13 mouse cellular contexts compared by ENCODE assay signal in the genomic region with DNA sequence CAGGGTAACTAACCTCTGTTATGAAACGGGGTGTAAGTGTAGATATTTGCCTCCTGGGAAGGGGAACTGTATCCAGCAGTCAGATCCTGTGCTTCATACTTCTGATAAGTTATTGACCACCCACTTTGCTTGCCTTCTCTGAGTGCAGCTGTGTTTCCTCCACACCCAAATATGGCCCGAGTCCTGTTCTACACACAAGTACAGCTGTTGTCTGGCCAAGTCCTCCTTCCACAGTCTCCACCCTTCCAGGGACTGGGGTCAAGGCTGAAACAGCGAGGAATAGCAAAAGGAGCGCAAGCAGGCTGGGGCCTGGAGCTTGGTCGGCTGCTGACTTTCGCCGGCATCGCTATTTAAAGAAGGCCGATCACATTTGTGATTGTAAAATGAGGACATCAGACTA. TPM values are rescaled to one million over a fixed set of nuclear protein-coding genes. Genes with fewer than 3 reads are reported as not detected.
DNase-seq lines count a peak whose midpoint lies in the region; ATAC-seq and TF ChIP-seq lines count a peak whose summit lies in the region.
"Had no signal": no experiment of that assay in that cellular context is flagged by ENCODE, and none has a peak within 500 bp of the region (broad histone marks: within the 10 kb centered on the region; RNA-seq: fewer than 3 reads in every experiment).

No protein-coding gene starts in this region.

- H3K27me3 ChIP-seq in kidney, embryonic 14.5 days (ENCODE audit: control insufficient read depth, insufficient read depth, low read length), result no peaks in the 10 kb centered on the region
- H3K27me3 ChIP-seq in lung, embryonic 14.5 days (ENCODE audit: insufficient read depth, low read length), result no peaks in the 10 kb centered on the region
- no peaks in the 10 kb centered on the region for H3K27me3 ChIP-seq in stomach, embryonic 16.5 days (ENCODE audit: control insufficient read depth, insufficient read depth, low read length)
- H3K27me3 ChIP-seq in hindbrain, embryonic 12.5 days, result no peaks in the 10 kb centered on the region
- H3K27me3 ChIP-seq: embryonic facial prominence, embryonic 12.5 days had no signal

- WGBS in kidney, embryonic 14.5 days, result 81% methylated on average over 9 of the region's 9 CpGs
- 53% methylated on average over 9 of the region's 9 CpGs for WGBS in lung, embryonic 14.5 days
- 56% methylated on average over 9 of the region's 9 CpGs for whole genome bisulfite sequencing in stomach, embryonic 16.5 days
- 82% methylated on average over 9 of the region's 9 CpGs for WGBS in hindbrain, embryonic 12.5 days

- ATAC-seq in kidney, embryonic 14.5 days (ENCODE audit: low FRiP score, low TSS enrichment), result no peak; the same call in 1 of the 2 replicates
- peak; percentile 97 for ATAC-seq in lung, embryonic 14.5 days (ENCODE audit: insufficient read depth)
- ATAC-seq in stomach, embryonic 16.5 days (ENCODE audit: insufficient read depth, low FRiP score), result peak; percentile 83
- ATAC-seq in frontal cortex, adult (ENCODE audit: low TSS enrichment), result no peak
- no peak for ATAC-seq in monocyte, adult 5-6 weeks (replicated peaks; ENCODE audit: insufficient number of reproducible peaks, low FRiP score, low TSS enrichment, poor library complexity, severe bottlenecking)
- no peak for ATAC-seq in hindbrain, embryonic 12.5 days (ENCODE audit: low FRiP score)
- ATAC-seq: forebrain, embryonic 16.5 days had no signal

- H3K4me3 ChIP-seq in kidney, embryonic 14.5 days (ENCODE audit: low read length), result no peak overlapping the region
- no peak overlapping the region for H3K4me3 ChIP-seq in lung, embryonic 14.5 days (ENCODE audit: low read depth, low read length)
- no peak overlapping the region for H3K4me3 ChIP-seq in stomach, embryonic 16.5 days (replicated peaks; ENCODE audit: low read length)
- H3K4me3 ChIP-seq in hindbrain, embryonic 12.5 days, result no peak overlapping the region
- H3K4me3 ChIP-seq: embryonic facial prominence, embryonic 12.5 days had no signal

- no peaks in the 10 kb centered on the region for H3K36me3 ChIP-seq in kidney, embryonic 14.5 days (ENCODE audit: control insufficient read depth, insufficient read depth, low read length)
- H3K36me3 ChIP-seq in lung, embryonic 14.5 days (ENCODE audit: insufficient read depth), result no peaks in the 10 kb centered on the region
- no peaks in the 10 kb centered on the region for H3K36me3 ChIP-seq in stomach, embryonic 16.5 days (ENCODE audit: control insufficient read depth, insufficient read depth, low read length)
- H3K36me3 ChIP-seq in hindbrain, embryonic 12.5 days, result no peaks in the 10 kb centered on the region
- H3K36me3 ChIP-seq: embryonic facial prominence, embryonic 12.5 days had no signal

- TF ChIP-seq CTCF in lung, embryonic 14.5 days (IDR thresholded peaks at IDR 0.05; ENCODE audit: low read depth), result no peak

- no peaks in the 10 kb centered on the region for H3K4me1 ChIP-seq in kidney, embryonic 14.5 days (ENCODE audit: control insufficient read depth, insufficient read depth, low read length)
- H3K4me1 ChIP-seq in lung, embryonic 14.5 days (ENCODE audit: insufficient read depth), result 0 out of 2 replicates have a peak, but pooled peaks cover 9% of the 10 kb centered on the region
- no peaks in the 10 kb centered on the region for H3K4me1 ChIP-seq in stomach, embryonic 16.5 days (ENCODE audit: control insufficient read depth, insufficient read depth, low read length)
- H3K4me1 ChIP-seq in hindbrain, embryonic 12.5 days, result no peaks in the 10 kb centered on the region
- H3K4me1 ChIP-seq: embryonic facial prominence, embryonic 12.5 days had no signal

- no peak overlapping the region for H3K4me2 ChIP-seq in kidney, embryonic 14.5 days (replicated peaks; ENCODE audit: low read depth, low read length)
- H3K4me2 ChIP-seq in lung, embryonic 14.5 days, result peak overlapping the region; percentile 31; the same call in 1 of the 2 replicates
- H3K4me2 ChIP-seq in stomach, embryonic 16.5 days (ENCODE audit: low read depth, low read length), result peak overlapping the region; percentile 20; the same call in 1 of the 2 replicates
- no peak overlapping the region for H3K4me2 ChIP-seq in hindbrain, embryonic 12.5 days (replicated peaks)
- H3K4me2 ChIP-seq: embryonic facial prominence, embryonic 12.5 days; hindbrain, embryonic 14.5 days had no signal

- no peak overlapping the region for H3K9ac ChIP-seq in kidney, embryonic 14.5 days (ENCODE audit: low read depth, low read length)
- no peak overlapping the region for H3K9ac ChIP-seq in lung, embryonic 14.5 days
- no peak overlapping the region for H3K9ac ChIP-seq in stomach, embryonic 16.5 days (ENCODE audit: low read length)
- H3K9ac ChIP-seq in hindbrain, embryonic 12.5 days, result no peak overlapping the region
- H3K9ac ChIP-seq: embryonic facial prominence, embryonic 12.5 days; hindbrain, embryonic 14.5 days had no signal

- peak; percentile 46 for DNase-seq in kidney, postnatal 14 days
- peak; percentile 73 to 74 for DNase-seq in heart, adult 9 months (ENCODE audit: low spot score in 2 of 2)
- DNase-seq in lung, embryonic 14.5 days, result peak; percentile 78
- DNase-seq: cerebellum, adult 11-12 months; right cerebral cortex, adult 18-20 months had no signal

- no peak overlapping the region for H3K27ac ChIP-seq in kidney, embryonic 14.5 days (ENCODE audit: low read depth, low read length)
- peak overlapping the region; percentile 30; the same call in 1 of the 2 replicates for H3K27ac ChIP-seq in lung, embryonic 14.5 days (ENCODE audit: low read depth)
- no peak overlapping the region for H3K27ac ChIP-seq in stomach, embryonic 16.5 days (ENCODE audit: low read length)
- no peak overlapping the region for H3K27ac ChIP-seq in hindbrain, embryonic 12.5 days
- H3K27ac ChIP-seq: embryonic facial prominence, embryonic 12.5 days; hindbrain, embryonic 14.5 days had no signal

- H3K9me3 ChIP-seq in kidney, embryonic 14.5 days (ENCODE audit: control insufficient read depth, low read length), result no peaks in the 10 kb centered on the region
- H3K9me3 ChIP-seq in lung, embryonic 14.5 days (ENCODE audit: low read depth, low read length), result no peaks in the 10 kb centered on the region
- H3K9me3 ChIP-seq in stomach, embryonic 16.5 days (replicated peaks; ENCODE audit: control insufficient read depth, low read length), result no peaks in the 10 kb centered on the region
- H3K9me3 ChIP-seq in hindbrain, embryonic 12.5 days (replicated peaks), result no peaks in the 10 kb centered on the region
- H3K9me3 ChIP-seq: embryonic facial prominence, embryonic 12.5 days had no signal

RNA-seq across cellular contexts. Expression of a gene that starts 37.3 kb away (rescaled TPM):
- 24.0 and 36.2 TPM in 2 replicates for polyA plus RNA-seq in kidney, embryonic 14.5 days (2014; fragmentation: Nextera tagmentation; extraction: Ambion mirVana)
- polyA plus RNA-seq in lung, embryonic 14.5 days (2014; fragmentation: Nextera tagmentation; extraction: Ambion mirVana), result 37.1 and 38.2 TPM in 2 replicates
- 37.2 and 42.1 TPM in 2 replicates for polyA plus RNA-seq in stomach, embryonic 16.5 days (2015; fragmentation: Nextera tagmentation; extraction: Ambion mirVana)
- total RNA-seq in monocyte, adult 5-6 weeks (2017), result 28.8 to 35.3 TPM (median 33.4 TPM) in 3 replicates
- 48.2 and 48.8 TPM in 2 replicates for polyA plus RNA-seq in hindbrain, embryonic 12.5 days (2016; fragmentation: Nextera tagmentation; extraction: Ambion mirVana)

Comparison
In these comparisons a context has a peak if more than half of its experiments do, and no peak if none do; other contexts are left out.
1. ATAC-seq: peak in lung, embryonic 14.5 days (single experiment) and stomach, embryonic 16.5 days (single experiment); none in kidney, embryonic 14.5 days (single experiment), frontal cortex, adult (single experiment), monocyte, adult 5-6 weeks (single experiment) and hindbrain, embryonic 12.5 days (single experiment).
2. H3K4me2 ChIP-seq: peak in lung, embryonic 14.5 days (single experiment) and stomach, embryonic 16.5 days (single experiment); none in kidney, embryonic 14.5 days (single experiment) and hindbrain, embryonic 12.5 days (single experiment).
3. Peak in every context shown above with its lines, with median percentiles within 50 percentile points of each other: DNase-seq.